Mouse (Mus musculus) adrenal gland, postnatal 25 days (tissue): ENCODE results near the gene Olfr890. TPM values are rescaled to one million over a fixed set of nuclear protein-coding genes. Genes with fewer than 3 reads are reported as not detected.
"Not testable (repeated sequence)": the region's sequence is repeated elsewhere in the genome, so short reads cannot be mapped to it uniquely, and the experiment has no call there.

Source experiments
- DNase-seq: peaks from one replicate; pipeline ENCODE4 v3.0.0; 2021; ENCODE audit warnings: mixed read lengths
- long read RNA-seq: library from polyadenylated mRNA; stranded (forward); transcript quantifications from one replicate; pipeline ENCODE4 v2.0.0, GENCODE M21; 2021
- total RNA-seq: library from RNA; stranded (reverse); gene quantifications from 2 replicates; pipeline ENCODE4 v1.2.3, GENCODE M21; 2021

Olfr890 gene
- total RNA-seq = not detected in 2 replicates
- long read RNA-seq = 0 reads

- no peak for DNase-seq
These were observed at the start of gene Olfr890 for GRCm38 (mm10) chr9:38142217-38142616. Gene Olfr890 (plus strand): TSS chr9:38142517.

- DNase-seq = no peak
These were observed 34.5 kb upstream of the Olfr890 start, which contains the start of gene Olfr888 for GRCm38 (mm10) chr9:38107828-38108227. Gene Olfr888 (plus strand): TSS chr9:38108128.

- no peak for DNase-seq
These were observed 27.4 kb upstream of the Olfr890 start, which contains the start of gene Olfr889 for GRCm38 (mm10) chr9:38114898-38115297. Gene Olfr889 (plus strand): TSS chr9:38115198.

GRCm38 (mm10) chr9:38168341-38168740 lies 26.0 kb downstream of the Olfr890 start:
- not testable (repeated sequence) for DNase-seq

GRCm38 (mm10) chr9:38180721-38181120 lies 38.4 kb downstream of the Olfr890 start, which contains the start of gene Olfr891:
Gene Olfr891 (minus strand): TSS chr9:38180821.
- DNase-seq = no peak

Other genes with a start within 250 kb of the Olfr890 start
- gene Olfr145, start 245.8 kb upstream of the Olfr890 start, total RNA-seq = not detected in 2 replicates
- gene Olfr878, start 224.7 kb upstream of the Olfr890 start, total RNA-seq = not detected in 2 replicates
- gene Olfr881, start 150.7 kb upstream of the Olfr890 start, total RNA-seq = not detected in 2 replicates
- not detected in 2 replicates for gene Olfr883, start 116.7 kb upstream of the Olfr890 start, total RNA-seq
- gene Olfr884, start 96.0 kb upstream of the Olfr890 start, total RNA-seq = not detected in 2 replicates
- gene Olfr885, start 81.2 kb upstream of the Olfr890 start, total RNA-seq = not detected in 2 replicates
- gene Olfr887, start 58.4 kb upstream of the Olfr890 start, total RNA-seq = not detected in 2 replicates
- not detected in 2 replicates for gene Olfr888, start 34.4 kb upstream of the Olfr890 start, total RNA-seq
- gene Olfr889, start 27.3 kb upstream of the Olfr890 start, total RNA-seq = 0.12 TPM in 1 of 2 replicates, not detected in the other
- not detected in 2 replicates for gene Olfr891, start 38.3 kb downstream of the Olfr890 start, total RNA-seq
- gene Olfr893, start 65.8 kb downstream of the Olfr890 start, total RNA-seq = not detected in 2 replicates
- not detected in 2 replicates for gene Olfr894, start 75.5 kb downstream of the Olfr890 start, total RNA-seq
- gene Olfr143, start 110.3 kb downstream of the Olfr890 start, total RNA-seq = not detected in 2 replicates
- not detected in 2 replicates for gene Olfr895, start 125.3 kb downstream of the Olfr890 start, total RNA-seq
- gene Olfr896-ps1, start 148.6 kb downstream of the Olfr890 start, total RNA-seq = not detected in 2 replicates
- gene Olfr25, start 186.5 kb downstream of the Olfr890 start, total RNA-seq = not detected in 2 replicates
- gene Olfr898, start 205.9 kb downstream of the Olfr890 start, total RNA-seq = not detected in 2 replicates
- not detected in 2 replicates for gene Olfr250, start 224.4 kb downstream of the Olfr890 start, total RNA-seq
- gene Olfr251, start 234.6 kb downstream of the Olfr890 start, total RNA-seq = not detected in 2 replicates